Mouse (Mus musculus): ENCODE measurements around the gene Scaf8.
A peak's percentile ranks its signal among the peaks of the same experiment; 100 is the strongest.
"Not testable (repeated sequence)": the region's sequence is repeated elsewhere in the genome, so short reads cannot be mapped to it uniquely, and the experiment has no call there.

Scaf8 gene

GRCm38 (mm10) chr17:3114358-3114719, 433 bp upstream of the Scaf8 start:
- ATAC-seq (ENCODE audit: insufficient number of reproducible peaks, low FRiP score, low TSS enrichment), result peak; percentile 56; the same call in 1 of the 2 replicates

GRCm38 (mm10) chr17:3115380-3115974, 705 bp downstream of the Scaf8 start:
- ATAC-seq (ENCODE audit: insufficient number of reproducible peaks, low FRiP score, low TSS enrichment), result peak; percentile 57

DNA sequence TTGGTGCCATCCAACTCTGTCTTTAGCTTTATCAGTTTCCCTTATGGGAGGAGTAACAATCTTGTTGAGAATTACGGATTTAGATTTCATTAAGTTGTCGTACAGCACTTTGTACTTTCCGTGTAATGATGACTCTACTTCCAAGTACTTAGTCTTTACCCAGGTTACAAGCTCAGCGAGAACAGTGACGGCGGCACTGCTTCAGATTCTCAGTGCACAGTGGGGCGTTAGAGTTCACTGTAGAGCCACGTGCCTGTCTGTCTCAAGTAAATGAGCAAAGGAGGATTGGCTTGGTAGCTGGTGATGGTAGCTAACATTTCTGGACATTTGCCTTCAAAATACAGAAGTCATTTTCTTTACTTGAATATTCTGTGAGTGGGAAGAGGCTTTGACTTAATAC, 6.2 kb downstream of the Scaf8 start:
- ATAC-seq (ENCODE audit: insufficient number of reproducible peaks, low FRiP score, low TSS enrichment), result not testable (repeated sequence)

DNA sequence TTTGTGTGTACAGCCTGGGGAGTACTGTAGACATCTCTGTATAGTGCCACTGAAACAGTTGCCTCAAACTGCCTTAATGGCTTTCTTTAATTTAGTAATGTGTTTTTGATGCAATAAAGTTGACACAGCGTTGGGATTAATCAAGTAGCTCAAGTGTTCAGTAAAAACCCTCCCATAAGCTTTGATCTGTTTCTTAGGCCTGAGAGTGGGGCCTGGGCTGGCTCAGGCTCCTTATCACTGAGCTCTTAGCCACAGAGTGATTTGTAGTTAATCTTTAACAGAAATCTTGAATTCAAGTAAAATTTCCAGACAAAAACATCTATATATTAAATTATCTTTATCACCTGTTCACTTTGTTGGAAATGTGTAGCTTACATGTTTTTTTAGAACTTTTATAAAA, 8.8 kb downstream of the Scaf8 start:
- ATAC-seq (ENCODE audit: insufficient number of reproducible peaks, low FRiP score, low TSS enrichment), result not testable (repeated sequence)

DNA sequence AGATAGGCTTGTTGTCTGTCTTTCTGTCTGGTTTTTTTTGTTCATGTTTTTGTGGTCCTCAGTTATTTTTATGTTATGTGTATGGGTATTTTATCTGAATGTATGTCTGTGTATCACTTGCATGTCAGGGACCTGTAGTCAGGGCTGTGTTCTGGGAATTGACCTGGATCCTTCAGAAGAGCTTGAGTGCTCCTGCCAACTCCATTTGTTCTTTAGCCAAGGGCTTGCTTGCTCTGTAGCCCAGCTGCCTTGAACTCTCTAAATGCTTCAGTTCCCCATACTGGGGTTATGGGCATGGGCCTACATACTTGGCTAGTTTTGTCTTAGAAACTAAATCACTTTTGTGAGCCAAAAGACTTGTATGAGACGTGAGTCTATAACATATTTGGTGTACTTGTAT, 13.9 kb downstream of the Scaf8 start:
- ATAC-seq (ENCODE audit: insufficient number of reproducible peaks, low FRiP score, low TSS enrichment), result no peak

GRCm38 (mm10) chr17:3129791-3130190, 15.0 kb downstream of the Scaf8 start:
- no peak for ATAC-seq (ENCODE audit: insufficient number of reproducible peaks, low FRiP score, low TSS enrichment)

GRCm38 (mm10) chr17:3135346-3135745, 20.6 kb downstream of the Scaf8 start:
- no peak for ATAC-seq (ENCODE audit: insufficient number of reproducible peaks, low FRiP score, low TSS enrichment)

- ATAC-seq (ENCODE audit: insufficient number of reproducible peaks, low FRiP score, low TSS enrichment), result no peak
Observed at GRCm38 (mm10) chr17:3136127-3136526, 21.4 kb downstream of the Scaf8 start.

DNA sequence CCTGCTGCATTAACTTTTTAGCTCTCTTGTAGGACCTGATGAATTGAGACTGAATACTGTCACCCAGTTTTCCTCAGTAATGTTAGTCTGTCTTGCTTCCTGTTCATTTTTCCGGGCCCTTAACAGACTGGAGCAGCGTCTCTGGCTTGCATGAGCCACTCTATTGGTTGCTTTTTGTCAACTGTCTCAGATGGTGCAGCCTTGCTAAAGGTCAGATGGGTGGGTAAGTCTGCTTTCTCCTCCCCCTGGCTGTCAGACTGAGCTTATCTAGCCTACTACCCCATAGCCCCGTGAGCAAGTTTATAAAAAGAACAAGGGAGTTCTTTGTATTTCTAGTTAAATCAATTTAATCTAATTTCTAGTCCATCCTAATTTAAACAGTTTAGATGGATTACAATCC, 23.6 kb downstream of the Scaf8 start:
- ATAC-seq (ENCODE audit: insufficient number of reproducible peaks, low FRiP score, low TSS enrichment), result no peak

DNA sequence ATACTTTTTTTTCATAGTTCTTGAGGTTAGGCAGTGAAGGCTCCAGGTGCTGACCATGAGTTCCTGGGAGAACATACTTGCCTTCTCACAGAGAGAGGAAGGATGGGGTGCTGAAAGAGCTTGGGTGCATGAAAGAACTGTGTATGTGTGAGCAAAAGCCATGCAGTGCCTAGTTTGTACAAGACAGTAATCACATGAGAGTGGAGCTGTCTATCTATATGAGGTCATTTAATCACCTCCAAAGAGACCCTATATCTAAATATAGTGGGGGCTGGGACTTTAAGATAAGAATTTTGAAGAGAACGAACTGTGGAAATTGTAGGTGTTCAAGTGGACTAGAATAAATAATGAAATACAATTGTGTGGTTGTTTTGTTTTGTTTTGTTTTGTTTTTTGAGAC, 25.3 kb downstream of the Scaf8 start:
- ATAC-seq (ENCODE audit: insufficient number of reproducible peaks, low FRiP score, low TSS enrichment), result no peak

GRCm38 (mm10) chr17:3148853-3149252, 34.1 kb downstream of the Scaf8 start:
- no peak for ATAC-seq (ENCODE audit: insufficient number of reproducible peaks, low FRiP score, low TSS enrichment)

GRCm38 (mm10) chr17:3149541-3149940, 34.8 kb downstream of the Scaf8 start:
- ATAC-seq (ENCODE audit: insufficient number of reproducible peaks, low FRiP score, low TSS enrichment), result no peak

DNA sequence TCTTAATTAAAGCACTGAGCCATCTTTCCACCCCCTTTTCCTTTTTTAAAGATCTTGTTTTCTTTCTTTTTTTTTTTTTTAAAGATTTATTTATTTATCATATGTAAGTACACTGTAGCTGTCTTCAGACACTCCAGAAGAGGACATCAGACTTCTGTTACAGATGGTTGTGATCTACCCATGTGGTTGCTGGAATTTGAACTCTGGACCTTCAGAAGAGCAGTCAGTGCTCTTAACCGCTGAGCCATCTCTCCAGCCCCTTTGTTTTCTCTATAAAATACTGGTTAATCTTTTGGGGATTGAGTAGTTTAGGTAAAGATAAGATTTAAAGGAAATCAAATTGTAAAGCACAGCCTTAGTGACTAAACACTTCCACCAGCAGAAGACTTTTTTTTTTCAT, 35.9 kb downstream of the Scaf8 start:
- not testable (repeated sequence) for ATAC-seq (ENCODE audit: insufficient number of reproducible peaks, low FRiP score, low TSS enrichment)

DNA sequence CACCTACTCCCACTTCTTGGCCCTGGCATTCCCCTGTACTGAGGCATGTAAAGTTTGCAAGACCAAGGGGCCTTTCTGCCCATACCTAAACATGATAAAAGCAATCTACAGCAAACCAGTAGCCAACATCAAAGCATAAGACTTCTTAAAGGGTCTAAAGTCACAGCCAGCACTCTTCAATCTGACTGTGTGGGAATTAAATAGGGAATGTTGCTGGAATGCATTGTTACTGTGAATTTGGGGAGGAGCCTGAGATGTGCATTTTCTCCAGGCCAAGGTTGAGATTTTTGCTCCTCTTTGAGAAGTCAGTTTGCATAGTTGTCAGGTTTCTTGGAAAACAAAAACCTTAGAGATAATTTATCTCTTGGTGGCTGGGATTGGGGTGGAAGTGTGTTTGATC, 36.4 kb downstream of the Scaf8 start:
- ATAC-seq (ENCODE audit: insufficient number of reproducible peaks, low FRiP score, low TSS enrichment), result no peak

- ATAC-seq (ENCODE audit: insufficient number of reproducible peaks, low FRiP score, low TSS enrichment), result not testable (repeated sequence)
Observed at GRCm38 (mm10) chr17:3156176-3156575, 41.4 kb downstream of the Scaf8 start.

GRCm38 (mm10) chr17:3157016-3157415, 42.2 kb downstream of the Scaf8 start:
- no peak for ATAC-seq (ENCODE audit: insufficient number of reproducible peaks, low FRiP score, low TSS enrichment)

DNA sequence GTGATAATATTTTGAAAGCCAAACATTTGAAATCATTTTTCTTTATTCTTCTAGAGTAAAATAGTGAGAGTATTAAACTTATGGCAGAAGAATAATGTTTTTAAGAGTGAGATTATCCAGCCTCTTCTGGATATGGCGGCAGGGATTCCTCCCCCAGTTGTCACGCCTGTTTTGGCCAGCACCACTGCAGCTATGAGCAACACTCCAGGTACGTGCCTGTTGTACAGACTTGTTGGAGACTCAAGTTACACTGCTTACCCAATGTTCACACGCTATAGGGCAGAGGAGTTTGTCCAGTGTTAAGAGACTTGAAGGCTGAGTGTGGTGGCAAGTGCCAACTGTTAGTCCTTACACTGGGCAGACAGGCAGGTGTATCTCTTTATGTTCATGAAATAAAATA, 48.1 kb downstream of the Scaf8 start:
- ATAC-seq (ENCODE audit: insufficient number of reproducible peaks, low FRiP score, low TSS enrichment), result no peak

GRCm38 (mm10) chr17:3180425-3180945, 65.7 kb downstream of the Scaf8 start:
- ATAC-seq (ENCODE audit: insufficient number of reproducible peaks, low FRiP score, low TSS enrichment), result not testable (repeated sequence)

DNA sequence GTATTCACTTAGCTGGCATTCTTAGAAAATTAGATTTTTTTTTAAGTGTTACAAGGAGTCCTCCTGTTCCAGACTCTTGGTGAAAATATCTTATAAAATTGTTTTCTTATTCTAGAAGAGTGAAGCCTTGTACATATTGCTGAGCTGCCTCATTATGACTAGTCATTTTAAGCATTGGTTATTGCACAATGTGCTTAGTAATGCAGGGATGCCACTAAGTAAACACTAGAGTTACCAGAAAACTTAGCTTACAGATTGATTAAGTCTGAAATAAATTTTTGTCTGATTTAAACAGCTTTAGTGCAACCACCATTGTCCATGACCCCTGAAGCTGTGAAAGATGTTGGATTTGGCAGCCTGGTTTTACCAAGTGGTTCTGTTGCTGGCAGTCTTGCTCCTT, 80.7 kb downstream of the Scaf8 start:
- ATAC-seq (ENCODE audit: insufficient number of reproducible peaks, low FRiP score, low TSS enrichment), result not testable (repeated sequence)

DNA sequence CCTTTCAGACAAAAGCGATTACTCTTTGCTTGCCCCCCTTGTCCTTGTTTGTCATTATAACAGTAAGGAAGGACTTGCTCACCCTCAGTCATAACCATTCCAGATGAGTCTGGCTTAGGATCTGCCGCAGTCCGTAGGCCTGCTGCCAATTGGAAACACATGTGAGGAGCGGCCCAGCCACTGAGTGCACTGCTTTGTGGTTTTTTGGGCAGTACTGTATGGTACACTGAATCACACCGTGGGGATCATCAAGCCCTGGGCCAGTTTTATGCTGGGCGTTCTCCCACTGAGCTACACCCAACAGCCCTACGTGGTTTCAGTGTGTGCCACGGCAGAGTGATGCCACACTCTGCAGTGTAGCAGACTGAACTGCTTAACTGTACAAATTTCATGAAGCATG, 85.6 kb downstream of the Scaf8 start:
- no peak for ATAC-seq (ENCODE audit: insufficient number of reproducible peaks, low FRiP score, low TSS enrichment)

DNA sequence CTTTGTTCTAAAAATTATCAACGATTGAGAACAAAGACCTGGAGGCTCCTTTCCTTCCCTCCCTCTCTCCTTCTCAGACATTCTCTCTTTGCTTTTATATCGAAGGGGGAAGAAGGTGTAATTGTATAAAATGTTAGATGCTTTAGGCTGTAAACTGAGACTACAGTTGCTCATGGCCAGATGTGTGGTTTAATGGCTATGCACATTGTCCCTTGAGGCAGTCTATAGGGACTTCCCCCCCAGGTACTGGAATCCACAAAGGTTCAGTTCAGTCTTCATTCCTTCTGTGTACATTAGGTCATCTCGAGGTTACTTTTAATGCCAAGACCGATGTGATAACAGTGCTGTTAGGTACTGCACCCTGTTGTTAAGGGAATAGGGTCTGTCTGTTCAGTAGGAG, 89.1 kb downstream of the Scaf8 start:
- ATAC-seq (ENCODE audit: insufficient number of reproducible peaks, low FRiP score, low TSS enrichment), result no peak

GRCm38 (mm10) chr17:3204826-3205405, 90.1 kb downstream of the Scaf8 start:
- no peak for ATAC-seq (ENCODE audit: insufficient number of reproducible peaks, low FRiP score, low TSS enrichment)
